Mouse (Mus musculus) cerebellum, adult 11 months (tissue): Measurements from ENCODE around the gene Oaf.
A peak's percentile ranks its signal among the peaks of the same experiment; 100 is the strongest.

Source experiments
- DNase-seq: peaks from one replicate; pipeline ENCODE4 v3.0.0; 2022

Oaf gene

DNA sequence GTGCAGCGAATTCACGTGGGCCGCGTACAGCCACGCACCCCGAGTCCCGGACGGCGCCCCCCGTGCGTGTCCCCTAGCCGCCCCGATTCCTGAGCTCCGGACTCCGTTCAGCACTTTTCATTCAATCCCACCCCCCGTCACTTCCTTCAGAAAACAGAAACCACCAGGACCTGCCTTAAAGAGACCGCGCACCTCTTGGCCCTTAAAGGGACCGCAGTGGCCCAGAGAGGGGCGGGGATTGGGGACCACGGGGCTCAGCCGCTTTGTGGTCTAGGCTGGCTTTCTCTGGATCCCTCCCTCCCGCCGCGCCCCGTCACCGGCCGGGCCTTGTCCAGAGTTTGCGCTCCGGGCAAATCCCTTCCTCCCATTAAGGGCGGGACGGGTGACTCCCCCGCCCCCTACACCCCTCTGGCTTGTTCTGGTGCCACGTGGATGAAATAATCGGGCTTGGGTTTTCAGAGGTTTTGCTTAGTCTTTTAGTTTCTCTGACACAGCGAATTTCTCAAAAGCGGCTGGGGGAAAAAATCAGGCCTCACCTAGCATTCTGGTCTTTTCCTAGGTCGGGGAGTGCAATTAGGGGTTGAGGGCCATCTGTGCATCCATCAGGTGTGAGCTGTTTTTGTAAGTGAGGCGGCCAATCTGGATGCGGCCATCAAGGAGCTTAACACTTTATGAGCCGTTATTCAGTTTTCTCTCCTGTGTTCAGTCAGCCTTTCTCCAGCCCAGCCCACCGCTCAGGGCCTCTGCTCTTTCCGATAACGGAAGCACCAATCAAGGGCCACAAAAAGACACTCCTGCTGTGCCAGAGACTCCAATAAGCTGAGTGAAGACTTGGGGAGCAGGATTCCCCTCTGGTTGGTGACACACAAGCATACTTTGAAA, at the start of gene Oaf:
Gene Oaf (minus strand): TSS at position 200 of the 882 bp plus-strand sequence.
- DNase-seq, result peak; percentile 9

DNA sequence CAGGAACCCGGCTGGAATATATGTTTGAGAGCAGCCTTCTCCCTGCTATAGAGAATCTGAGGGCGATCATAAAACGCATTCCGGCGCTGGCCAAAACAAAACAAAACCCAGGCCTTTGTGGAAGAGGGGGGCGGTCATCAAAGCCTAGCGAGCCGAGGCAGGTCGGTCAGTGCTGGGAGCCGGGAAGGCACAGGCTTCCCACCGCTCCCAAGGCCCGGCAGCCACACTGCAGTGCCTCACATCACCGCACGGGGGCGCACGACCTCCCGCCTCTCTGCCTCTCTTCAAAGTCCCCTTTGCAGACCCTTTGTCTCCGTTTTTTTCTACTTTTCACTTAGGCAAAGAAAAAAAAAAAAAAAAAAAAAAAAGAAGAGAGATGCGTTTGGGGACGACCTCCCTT, 47.2 kb upstream of the Oaf start:
- DNase-seq, result peak; percentile 30

DNA sequence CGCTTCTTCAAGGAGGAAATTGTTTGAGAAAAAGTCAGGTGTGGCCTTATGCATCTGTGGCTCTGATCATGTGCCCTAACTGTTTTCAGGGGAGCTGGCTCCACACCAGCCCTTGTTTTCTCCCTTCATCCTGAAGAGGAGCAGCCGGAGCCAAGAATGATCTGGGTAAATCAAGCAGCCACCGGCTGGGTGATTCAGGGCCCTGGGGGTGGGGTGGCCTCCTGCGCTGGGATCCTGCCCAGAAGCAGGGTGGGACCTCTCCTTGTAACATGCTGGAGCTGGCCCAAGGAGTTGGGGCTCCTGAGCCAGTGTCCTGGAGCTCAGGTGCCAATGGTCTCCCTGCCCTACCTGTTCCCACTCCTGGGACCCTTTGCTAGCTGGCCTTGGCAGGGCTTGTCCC, 45.6 kb upstream of the Oaf start:
- no peak for DNase-seq

DNA sequence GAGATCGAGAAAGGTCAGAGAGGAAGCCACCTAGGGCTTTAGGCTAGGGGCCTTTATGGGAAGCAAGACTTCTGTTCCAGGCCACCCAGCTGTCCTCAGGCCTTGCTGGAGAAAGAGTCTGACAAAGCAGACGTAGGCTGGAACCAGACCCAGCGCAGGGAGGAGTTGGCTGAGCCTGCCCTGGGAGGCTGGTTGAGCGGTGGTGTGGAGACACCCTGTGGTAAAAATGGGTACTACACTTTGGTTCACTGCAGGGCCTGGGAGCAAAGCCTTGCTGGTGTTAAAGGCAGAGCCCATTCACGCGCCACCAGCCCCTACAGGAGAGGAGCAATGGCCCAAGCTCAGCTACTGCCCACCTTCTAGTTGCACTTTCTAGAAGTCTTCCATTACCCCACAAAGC, 44.6 kb upstream of the Oaf start:
- peak; percentile 53 for DNase-seq

DNA sequence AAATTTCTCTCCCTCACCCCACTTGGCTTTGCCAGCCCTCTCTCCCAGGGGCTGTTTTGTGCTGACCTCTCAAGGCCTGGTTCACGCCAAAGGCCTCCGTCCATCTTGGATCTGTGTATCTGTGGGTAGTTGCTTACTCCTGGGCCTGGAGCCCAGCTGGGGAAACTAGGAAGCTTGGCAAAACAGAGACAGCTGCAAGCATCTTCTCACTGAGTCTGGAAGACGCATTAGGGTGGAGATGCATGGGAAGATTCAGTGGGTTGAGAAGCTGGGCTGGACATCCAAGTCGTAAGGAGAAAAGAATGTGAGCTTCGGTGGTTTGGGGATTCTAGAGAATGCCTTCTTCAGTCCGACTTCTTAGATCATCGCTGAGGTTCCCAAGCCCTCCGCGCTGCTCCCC, 34.0 kb upstream of the Oaf start:
- no peak for DNase-seq

DNA sequence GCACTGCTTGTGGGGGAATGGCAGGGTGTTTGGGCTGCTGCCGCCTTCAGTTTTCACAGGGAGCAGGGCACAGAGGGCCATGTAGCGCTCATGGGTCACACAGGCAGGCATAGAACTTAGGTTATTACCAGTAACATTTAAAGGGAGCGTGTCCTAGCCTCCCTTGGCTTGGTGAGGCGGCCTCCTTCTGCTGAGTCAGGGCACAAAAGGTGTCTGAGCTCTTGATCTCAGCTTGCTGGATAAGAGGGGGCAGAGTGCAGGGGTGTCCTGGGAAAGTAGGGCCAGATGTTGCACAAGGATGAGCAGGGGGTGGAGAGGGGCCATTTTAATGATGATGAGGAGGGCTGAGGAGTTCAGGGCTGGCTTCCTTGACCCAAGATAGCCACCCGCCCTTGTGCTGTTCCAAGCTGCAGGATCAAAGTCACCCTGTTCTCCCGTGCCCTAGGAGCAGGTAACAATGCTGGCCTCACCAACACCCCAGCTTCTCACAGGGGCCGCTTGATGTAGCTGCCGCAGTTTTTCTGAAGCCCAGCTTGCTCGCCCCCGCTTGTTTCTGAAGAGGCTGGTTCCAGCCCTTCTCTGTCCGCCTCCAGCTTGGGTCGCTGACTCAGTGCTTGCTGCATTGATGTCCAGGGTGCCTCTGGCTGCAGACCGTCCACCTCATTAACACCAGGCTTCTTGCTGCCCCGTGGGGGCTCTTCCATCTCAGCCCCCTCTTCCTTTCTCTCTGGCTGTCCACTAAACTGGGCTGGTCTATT, 32.2 kb upstream of the Oaf start:
- DNase-seq, result no peak

DNA sequence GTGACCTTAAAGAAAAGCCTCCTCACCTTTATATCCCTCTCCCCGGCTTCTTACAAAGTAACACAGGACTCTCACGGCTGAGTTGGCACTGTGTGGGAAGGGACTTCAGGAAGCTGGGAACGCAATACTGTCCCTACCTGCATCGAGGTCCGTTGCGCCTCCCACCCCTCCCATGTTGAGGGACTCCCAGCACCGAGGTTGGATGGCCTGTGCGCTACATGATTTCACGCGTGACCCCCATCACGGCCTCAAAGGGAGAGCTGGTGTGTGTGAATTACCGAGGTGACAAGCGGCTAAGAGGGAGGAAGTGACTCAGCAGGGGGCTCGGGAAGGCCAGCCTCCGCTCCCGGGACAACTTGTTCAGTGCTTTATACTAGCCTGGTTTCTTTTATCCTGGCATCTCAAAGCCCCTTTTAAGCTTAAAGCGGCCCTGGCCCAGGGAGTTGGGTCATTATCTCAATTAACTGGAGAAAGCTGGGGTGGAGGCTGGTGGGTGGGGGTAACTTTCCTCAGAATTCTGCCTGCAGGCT, 31.1 kb upstream of the Oaf start:
- no peak for DNase-seq

DNA sequence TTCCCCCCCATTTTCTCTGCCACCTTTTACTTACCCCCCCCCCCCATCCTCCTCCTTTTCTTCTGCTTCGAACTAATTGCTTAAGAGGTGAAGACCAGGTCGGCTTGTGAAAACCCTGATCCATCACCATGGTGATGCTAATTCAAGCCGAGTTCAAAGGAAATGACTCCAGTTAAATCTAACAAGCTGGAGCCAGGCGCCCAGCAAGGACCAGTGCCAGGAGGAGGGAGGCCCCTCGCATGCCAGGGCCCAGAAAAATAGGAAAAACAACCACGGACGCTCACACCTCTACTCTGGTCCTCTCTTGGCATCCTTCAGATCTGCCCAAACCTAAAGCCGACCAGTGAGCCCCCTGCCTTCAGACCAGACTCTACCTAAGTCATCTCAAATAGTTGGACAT, 29.5 kb upstream of the Oaf start:
- DNase-seq, result no peak

DNA sequence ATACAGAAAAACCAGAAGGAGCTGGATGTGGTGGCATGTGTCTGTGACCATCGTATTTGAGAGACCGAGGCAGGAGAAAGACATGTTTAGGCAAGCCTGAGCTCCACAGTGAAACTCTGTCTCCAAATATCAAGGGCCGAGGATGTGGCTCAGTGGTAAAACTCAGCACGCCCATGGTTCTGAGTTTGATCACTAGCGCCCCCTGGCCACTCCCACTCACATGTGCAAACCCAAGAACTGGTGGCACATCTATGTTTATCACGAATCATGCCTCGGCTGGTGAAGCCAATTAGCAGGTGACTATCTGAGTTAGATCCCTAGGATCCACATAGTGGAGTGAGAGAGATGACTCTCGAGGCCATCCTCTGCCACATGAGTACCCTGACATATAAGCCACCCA, 27.6 kb upstream of the Oaf start:
- no peak for DNase-seq

DNA sequence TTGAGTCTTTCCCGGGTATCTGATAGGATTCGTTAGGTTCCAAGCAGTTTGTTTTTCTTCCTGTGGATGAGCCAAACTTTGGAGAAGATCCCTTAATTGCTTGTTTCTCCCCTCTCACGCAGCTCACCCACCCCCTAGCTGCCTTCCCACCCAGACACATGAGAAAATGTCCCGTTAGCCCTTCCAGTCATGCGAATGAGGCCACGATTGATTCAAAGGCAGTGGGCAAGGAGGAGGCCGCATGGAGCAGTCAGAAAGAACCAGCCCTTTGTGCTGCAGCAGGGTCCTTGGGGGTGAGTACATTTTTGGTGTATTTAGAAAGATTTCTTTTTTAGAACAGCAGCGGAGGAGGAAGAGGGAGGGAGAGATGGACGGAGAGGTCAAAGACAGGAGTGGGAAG, 25.5 kb upstream of the Oaf start:
- no peak for DNase-seq

DNA sequence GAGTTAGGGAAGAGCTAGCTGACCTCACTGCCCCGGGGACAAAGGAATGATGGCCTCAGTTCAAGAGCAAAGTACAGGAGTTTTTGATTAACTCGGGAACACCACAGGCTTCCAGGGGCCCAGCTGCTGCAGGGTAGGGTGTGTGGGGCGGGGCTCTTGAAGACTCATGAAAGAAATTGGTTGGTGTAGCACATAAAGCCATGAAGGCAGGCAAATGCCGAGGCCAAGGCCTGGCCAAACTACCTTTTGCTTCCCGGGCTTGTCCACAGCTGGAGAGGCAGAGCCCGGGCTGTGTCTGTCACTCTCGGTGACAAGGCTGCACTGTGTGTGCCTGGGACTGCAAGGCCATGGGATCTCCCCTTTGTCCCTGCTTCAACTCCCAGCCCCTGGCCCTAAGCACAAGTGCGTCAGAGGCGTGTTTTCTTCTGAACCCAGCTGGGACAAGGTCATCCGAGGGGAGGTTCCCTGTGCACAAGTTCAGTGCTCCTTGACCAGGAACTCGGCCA, 24.3 kb upstream of the Oaf start:
- DNase-seq, result no peak

DNA sequence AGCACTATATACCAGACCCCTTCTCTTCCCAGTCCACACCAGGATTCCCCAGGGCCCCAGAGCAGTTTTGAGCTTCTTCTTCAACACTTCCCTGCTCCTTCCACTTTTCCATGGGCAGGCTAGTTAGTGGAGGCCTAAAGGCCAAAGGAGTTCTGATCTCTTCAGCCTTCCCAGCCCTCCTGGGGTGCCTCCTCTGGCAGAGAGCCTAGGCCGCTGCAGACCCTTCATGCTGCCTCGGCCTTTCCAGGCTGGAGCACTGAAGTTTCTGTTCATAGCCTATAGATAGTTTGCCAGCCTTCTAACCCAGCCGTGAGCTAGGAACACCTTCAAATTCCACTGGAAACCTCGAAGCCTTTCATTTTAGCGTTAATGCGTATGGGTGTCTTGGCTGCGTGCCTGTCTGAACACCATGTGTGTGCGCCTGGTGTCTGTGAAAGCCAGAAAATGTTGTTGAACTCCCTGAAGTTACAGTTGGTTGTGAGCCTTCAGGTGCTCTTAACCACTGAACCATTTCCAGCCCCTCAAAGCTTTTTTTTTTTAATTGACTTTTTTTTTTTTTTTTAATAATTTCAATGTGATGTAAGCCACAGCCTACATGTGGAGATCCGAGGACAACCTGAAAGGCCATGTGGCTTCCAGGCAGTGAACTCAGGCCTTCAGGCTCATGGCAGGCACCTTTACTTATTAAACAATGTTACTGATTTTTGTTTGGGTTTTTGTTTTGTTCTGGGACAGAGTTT, 23.3 kb upstream of the Oaf start:
- DNase-seq, result no peak

DNA sequence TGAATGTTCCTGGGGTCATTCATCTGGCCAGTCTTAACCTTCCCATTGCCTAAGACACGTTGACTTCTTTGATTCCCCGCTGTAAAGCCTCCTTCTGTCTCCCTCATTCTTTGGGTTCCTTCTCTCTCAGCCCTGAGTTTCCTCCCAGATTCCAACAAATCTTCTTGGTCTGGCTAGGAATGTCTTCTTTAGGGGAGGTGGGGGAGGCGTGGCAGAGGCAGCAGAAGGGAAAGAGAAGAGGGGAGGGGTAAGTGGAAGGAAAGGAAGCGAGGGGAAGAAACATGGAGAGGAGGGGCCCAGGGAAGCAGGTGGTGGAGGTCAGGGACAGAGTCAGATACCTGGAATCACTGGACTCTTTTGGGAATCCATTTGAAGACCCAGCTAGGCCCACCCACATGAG, 22.7 kb upstream of the Oaf start:
- DNase-seq, result no peak

DNA sequence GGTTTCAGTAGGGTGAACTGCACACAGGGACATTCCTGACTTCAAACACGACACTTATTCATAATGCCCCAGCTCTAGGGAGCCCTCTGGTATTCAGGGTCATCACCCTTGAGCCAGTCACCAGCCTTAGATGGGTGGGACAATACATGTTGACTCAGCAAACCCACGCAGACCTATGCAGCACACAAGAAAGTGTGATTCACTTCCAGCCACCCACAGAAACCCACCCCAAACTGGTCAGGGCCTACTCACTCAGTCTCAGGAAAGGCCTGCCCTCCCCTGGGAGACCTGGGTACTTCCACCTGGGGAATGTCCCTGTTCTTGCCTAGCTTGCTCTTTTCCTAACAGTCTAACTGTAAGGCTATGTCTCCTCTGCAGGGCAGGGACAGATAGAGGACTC, 22.2 kb upstream of the Oaf start:
- no peak for DNase-seq

DNA sequence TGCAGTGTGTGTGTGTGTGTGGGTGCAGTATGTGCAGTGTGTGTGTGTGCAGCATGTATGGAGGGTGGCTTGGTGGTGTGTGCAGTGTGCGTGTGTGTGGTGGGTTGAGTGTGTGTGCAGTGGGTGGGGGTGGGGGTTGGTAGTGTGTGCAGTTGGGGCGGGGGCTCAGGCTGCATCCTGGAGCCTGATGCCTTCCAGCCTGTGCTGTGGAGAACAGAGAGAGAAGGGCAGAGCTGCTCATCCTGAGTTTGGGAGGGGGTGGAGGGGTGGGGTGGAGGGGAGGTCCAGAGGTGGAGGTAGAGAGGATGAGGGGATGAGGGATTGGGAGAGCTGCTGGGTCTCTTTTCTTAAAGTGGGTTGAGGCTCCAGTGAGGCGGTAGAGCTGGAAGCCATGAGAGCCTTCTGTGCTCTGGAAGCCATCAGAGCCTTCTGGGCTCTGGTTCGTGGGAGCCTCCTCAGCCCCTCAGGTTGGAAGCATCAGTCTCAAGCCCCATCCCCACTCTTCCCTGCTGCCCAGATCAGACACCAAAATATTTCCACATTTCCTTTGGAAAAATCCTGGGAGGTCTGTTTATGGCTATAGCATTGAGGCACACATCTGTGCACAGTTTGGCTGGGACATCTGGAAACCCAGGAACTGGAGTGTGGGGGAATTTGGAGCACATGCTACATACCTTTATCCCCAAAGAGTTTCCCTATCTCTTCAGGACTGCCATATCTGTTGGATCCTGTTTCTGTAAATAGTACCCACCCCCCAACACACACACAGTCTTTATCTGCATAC, 21.6 kb upstream of the Oaf start:
- no peak for DNase-seq

DNA sequence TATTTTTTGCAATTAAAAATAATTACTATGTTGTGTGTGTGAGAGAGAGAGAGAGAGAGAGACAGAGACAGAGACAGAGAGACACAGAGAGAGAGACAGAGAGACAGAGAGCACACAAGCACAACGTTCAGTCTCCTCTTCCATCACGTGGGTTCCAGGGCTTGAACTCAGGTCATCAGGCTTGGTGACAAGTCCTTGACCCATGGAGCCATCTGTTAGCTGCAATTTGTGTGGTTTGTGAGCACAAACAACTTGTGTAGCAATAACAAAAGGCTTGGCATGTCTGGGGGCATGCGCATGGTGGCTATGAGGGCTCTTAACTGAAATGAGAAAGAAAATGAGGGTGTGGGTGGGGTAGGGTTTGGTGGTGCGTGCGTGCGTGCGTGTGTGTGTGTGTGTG, 20.9 kb upstream of the Oaf start:
- DNase-seq, result no peak

DNA sequence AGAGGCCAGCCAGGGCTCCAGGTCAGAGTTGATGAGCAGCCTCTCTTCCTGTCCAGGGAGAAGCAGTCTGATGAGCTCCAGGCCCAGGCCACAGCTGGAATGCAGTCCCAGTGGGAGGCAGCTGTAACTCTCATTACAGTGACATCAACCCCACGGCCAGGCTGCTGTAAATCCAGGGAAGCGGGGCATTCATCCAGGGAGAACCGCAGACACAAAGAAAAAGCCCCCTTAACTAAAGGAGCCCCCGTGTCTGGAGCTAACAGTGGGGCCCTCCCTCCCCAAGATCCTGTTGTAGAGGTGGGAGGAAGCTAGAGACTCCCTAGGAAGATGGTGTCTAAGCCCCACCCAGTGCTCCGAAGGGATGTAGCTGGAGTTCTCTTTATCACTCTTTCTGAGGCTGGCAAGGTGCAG, 13.6 kb upstream of the Oaf start:
- DNase-seq, result no peak

DNA sequence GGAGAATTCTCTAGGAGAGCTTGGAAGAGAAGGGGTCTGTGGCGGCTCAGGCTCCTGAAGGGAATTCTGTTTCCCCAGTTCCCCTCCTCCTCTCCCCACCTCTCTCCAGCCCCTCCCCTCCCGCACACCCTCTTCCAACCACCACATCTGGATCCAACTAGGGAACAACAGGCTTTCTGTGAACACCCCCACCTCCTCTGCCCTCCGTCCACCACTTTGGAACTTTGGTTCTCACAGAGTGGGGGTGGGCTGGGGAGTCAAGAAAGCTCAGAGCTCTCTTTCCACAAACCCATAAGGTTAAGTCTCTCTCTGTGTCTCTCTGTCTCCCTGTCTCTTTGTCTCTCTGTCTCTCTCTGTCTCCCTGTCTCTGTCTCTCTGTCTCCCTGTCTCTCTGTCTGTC, 13.1 kb upstream of the Oaf start:
- no peak for DNase-seq

DNA sequence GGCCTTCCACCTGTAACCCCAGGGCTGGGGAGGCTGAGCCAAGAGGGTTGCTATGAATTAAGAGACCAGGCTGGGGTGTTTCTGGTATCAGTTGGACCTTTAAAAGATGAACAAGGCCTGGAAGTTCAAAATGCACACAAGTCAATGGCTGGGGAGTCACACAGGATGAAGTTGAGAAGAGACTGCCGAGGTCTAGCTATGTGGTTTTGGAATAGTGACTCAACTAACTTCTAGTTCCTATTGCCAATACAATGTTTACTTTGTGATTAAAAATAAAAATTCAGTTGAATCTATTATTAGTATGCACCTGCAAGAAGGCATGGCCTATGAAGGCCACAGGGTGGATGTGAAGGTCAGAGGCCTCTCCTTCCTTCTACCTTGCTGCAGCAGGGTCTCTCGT, 12.1 kb upstream of the Oaf start:
- no peak for DNase-seq

DNA sequence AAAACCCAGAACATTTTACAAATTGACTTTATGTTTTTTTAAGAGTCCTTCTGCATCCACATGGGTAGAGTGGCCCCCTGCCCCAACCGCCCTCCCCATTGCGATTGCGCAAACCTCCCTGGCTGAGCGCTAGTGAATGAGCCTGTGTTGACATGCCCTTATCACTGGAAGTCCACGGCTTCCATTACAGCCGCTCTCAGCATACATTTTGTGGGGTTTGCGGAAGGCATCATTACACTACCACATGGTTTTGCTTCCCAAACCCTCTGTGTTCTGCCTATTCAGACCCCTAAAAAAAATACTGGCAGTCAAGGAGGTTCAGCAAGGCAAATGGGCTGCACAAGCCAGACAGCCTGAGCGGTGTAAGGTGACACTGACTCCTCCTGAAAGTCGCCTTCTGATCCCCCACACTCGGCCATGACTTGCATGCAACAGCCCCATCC, 7.0 kb upstream of the Oaf start:
- DNase-seq, result no peak

DNA sequence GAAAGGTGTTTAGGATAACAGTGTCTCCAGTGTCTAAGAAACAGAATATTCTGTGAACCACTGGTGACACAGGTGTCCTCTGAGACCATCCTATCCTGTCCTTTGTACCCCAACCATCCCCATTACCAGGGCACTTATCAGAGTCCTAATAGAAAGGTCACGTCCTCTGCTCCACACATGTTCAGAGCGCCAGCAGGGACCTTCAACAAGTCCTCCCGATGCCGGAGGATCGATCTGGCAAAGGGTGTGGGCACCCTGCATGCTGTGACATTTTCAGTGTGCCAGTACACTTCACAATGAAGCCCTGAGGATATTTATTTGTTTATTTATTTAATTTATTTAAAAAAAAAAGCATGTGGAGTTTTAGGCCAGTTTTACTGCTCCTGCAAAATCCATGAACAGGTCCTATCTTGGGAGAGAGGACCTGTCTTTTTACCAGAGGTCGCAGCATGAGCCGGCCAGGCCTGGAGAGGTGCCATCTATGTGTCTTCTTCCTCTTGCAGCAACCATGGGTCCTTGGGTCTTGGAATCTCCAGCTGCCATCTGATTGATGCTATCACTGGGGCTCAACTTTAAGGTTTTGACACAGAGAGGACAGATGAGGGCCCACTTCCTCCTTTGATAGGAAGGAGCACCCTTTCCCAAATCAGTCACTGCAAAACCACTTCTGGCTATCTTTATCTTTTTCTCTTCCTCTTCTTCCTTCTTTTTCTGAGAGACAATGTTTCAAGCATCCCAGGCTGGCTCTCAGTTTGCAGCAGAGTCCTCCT, 6.3 kb upstream of the Oaf start:
- no peak for DNase-seq

DNA sequence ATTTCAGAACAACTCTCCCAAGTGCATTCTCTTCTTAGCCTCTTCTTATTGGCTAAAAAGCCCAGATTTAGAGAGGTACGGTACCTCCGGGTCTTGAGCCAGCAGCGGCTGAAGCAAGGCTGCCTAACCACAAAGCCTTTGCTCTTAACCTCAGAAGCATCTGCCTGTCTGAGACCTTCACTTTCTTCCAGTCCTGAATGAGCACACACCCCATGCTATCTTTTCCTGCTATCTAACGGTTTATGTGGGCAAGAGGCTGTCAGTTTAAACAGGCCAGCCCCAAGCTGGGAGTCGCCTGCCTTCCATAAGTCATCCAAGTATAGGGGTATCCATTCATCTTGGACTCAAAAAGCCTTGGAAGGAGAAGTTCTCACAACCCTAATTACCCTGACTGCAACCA, 2.7 kb upstream of the Oaf start:
- no peak for DNase-seq
